Mouse (Mus musculus) CH12.LX (cell line): ENCODE data around the gene Sf3a1. TPM values are rescaled to one million over a fixed set of nuclear protein-coding genes. Genes with fewer than 3 reads are reported as not detected.

Experiments used
- DNase-seq: peaks from one replicate; pipeline ENCODE4 v3.0.0-alpha.2; 2013; ENCODE audit errors: extremely low read depth
- H3K27ac ChIP-seq: 2 replicates; pipeline ENCODE4 v1.5.1; 2012; ENCODE audit warnings: low read depth, mild to moderate bottlenecking, control low read depth, moderate library complexity; ENCODE audit not compliant: insufficient read depth
- H3K27me3 ChIP-seq: replicated peaks from 2 replicates; pipeline ENCODE3; 2012; ENCODE audit warnings: inconsistent platforms
- H3K36me3 ChIP-seq, 2 experiments: replicated peaks in 1 of 2; 2 replicates each; pipeline versions ENCODE3 to v1.6.1; 2012; ENCODE audit warnings: inconsistent platforms in 1 of 2, low read length in 1 of 2, mild to moderate bottlenecking in 1 of 2, mixed read lengths in 1 of 2, moderate library complexity in 1 of 2; ENCODE audit not compliant: control insufficient read depth in 1 of 2, insufficient read depth in 1 of 2
- H3K4me1 ChIP-seq, 2 experiments: 2 replicates each; pipeline ENCODE4 v1.6.1; 2012; ENCODE audit warnings: inconsistent platforms in 1 of 2, moderate library complexity in 1 of 2; ENCODE audit not compliant: insufficient read depth in 2 of 2, control insufficient read depth in 1 of 2
- H3K4me2 ChIP-seq: 2 replicates; pipeline ENCODE4 v1.6.1; 2012; ENCODE audit warnings: low read depth, mild to moderate bottlenecking, control low read depth; ENCODE audit not compliant: poor library complexity, insufficient read depth, severe bottlenecking
- H3K4me3 ChIP-seq, 3 experiments: fragments of 150-350 bp in 1 of 3; sonication (generic) in 1 of 3; replicated peaks in 1 of 3; 2 replicates each; pipeline versions ENCODE3 to v1.5.1; 2011 to 2012; ENCODE audit warnings: low read depth in 2 of 3, low read length in 2 of 3, mild to moderate bottlenecking in 2 of 3, moderate library complexity in 2 of 3, control low read depth in 1 of 3, improper control_type of control experiment in 1 of 3, inconsistent platforms in 1 of 3, mixed read lengths in 1 of 3; ENCODE audit not compliant: poor library complexity in 1 of 3
- H3K79me2 ChIP-seq: replicated peaks from 2 replicates; pipeline ENCODE4 v1.6.1; 2012; ENCODE audit warnings: mild to moderate bottlenecking, moderate library complexity; ENCODE audit not compliant: control insufficient read depth, poor library complexity, insufficient read depth, severe bottlenecking; ENCODE audit errors: extremely low read depth
- H3K9ac ChIP-seq: 2 replicates; pipeline ENCODE4 v1.6.1; 2012; ENCODE audit warnings: low read depth, mild to moderate bottlenecking, control low read depth, moderate library complexity; ENCODE audit not compliant: insufficient read depth
- H3K9me3 ChIP-seq: replicated peaks from 2 replicates; pipeline ENCODE3; 2012; ENCODE audit warnings: low read length, inconsistent platforms, mixed read lengths
- BHLHE40 ChIP-seq: IDR thresholded peaks from 2 replicates; pipeline ENCODE4 v1.6.1; 2011; ENCODE audit warnings: mild to moderate bottlenecking, low read depth, low read length, improper control_type of control experiment
- CHD1 ChIP-seq: IDR thresholded peaks from 2 replicates; pipeline ENCODE4 v1.6.1; 2012; ENCODE audit warnings: low read depth, low read length, improper control_type of control experiment, inconsistent platforms
- CHD2 ChIP-seq: IDR thresholded peaks from 2 replicates; pipeline ENCODE4 v1.6.1; 2011; ENCODE audit warnings: low read length, improper control_type of control experiment
- CTCF ChIP-seq, 2 experiments: IDR thresholded peaks in 1 of 2; conservative IDR thresholded peaks in 1 of 2; 2 replicates each; pipeline ENCODE4 v1.5.1; 2011 to 2012; ENCODE audit warnings: low read depth in 2 of 2, low read length in 2 of 2, improper control_type of control experiment in 1 of 2, inconsistent platforms in 1 of 2, mild to moderate bottlenecking in 1 of 2, moderate library complexity in 1 of 2
- E2F4 ChIP-seq: IDR thresholded peaks from 2 replicates; pipeline ENCODE4 v1.6.1; 2011; ENCODE audit warnings: low read depth, low read length, improper control_type of control experiment; ENCODE audit not compliant: insufficient replicate concordance
- ELF1 ChIP-seq: IDR thresholded peaks from 2 replicates; pipeline ENCODE4 v1.6.1; 2014; ENCODE audit warnings: low read depth, mild to moderate bottlenecking, inconsistent platforms, low read length, improper control_type of control experiment
- EP300 ChIP-seq: IDR thresholded peaks from 2 replicates; pipeline ENCODE4 v1.6.1; 2011; ENCODE audit warnings: low read length, improper control_type of control experiment
- ETS1 ChIP-seq: conservative IDR thresholded peaks from 2 replicates; pipeline ENCODE4 v1.6.1; 2012; ENCODE audit warnings: low read depth, mild to moderate bottlenecking, inconsistent platforms, low read length, improper control_type of control experiment, moderate library complexity
- GABPA ChIP-seq: IDR thresholded peaks from 2 replicates; pipeline ENCODE4 v1.6.1; 2012; ENCODE audit warnings: low read depth, low read length, improper control_type of control experiment, inconsistent platforms; ENCODE audit not compliant: insufficient replicate concordance
- HCFC1 ChIP-seq: IDR thresholded peaks from 2 replicates; pipeline ENCODE4 v1.6.1; 2012; ENCODE audit warnings: low read depth, mild to moderate bottlenecking, inconsistent platforms, low read length, improper control_type of control experiment
- IRF4 ChIP-seq: IDR thresholded peaks from 2 replicates; pipeline ENCODE4 v1.6.1; 2014; ENCODE audit warnings: low read depth, mild to moderate bottlenecking, inconsistent platforms, low read length, improper control_type of control experiment
- JUN ChIP-seq: IDR thresholded peaks from 2 replicates; pipeline ENCODE4 v1.6.1; 2011; ENCODE audit warnings: low read depth, mild to moderate bottlenecking, low read length, improper control_type of control experiment, moderate library complexity; ENCODE audit not compliant: insufficient read depth
- KAT2A ChIP-seq: IDR thresholded peaks from 2 replicates; pipeline ENCODE4 v1.6.1; 2012; ENCODE audit warnings: low read length, improper control_type of control experiment, inconsistent platforms; ENCODE audit not compliant: insufficient replicate concordance
- MAFK ChIP-seq: IDR thresholded peaks from 2 replicates; pipeline ENCODE4 v1.6.1; 2011; ENCODE audit warnings: low read length, improper control_type of control experiment; ENCODE audit not compliant: insufficient replicate concordance
- MAX ChIP-seq: IDR thresholded peaks from 2 replicates; pipeline ENCODE4 v1.6.1; 2011; ENCODE audit warnings: low read length, improper control_type of control experiment
- MAZ ChIP-seq: IDR thresholded peaks from 2 replicates; pipeline ENCODE4 v1.6.1; 2012; ENCODE audit warnings: low read depth, mild to moderate bottlenecking, inconsistent platforms, low read length, improper control_type of control experiment, moderate library complexity
- MEF2A ChIP-seq: IDR thresholded peaks from 2 replicates; pipeline ENCODE4 v1.6.1; 2014; ENCODE audit warnings: low read depth, mild to moderate bottlenecking, inconsistent platforms, low read length, improper control_type of control experiment, borderline replicate concordance
- MXI1 ChIP-seq: IDR thresholded peaks from 2 replicates; pipeline ENCODE4 v1.6.1; 2011; ENCODE audit warnings: mild to moderate bottlenecking, low read depth, low read length, improper control_type of control experiment
- MYC ChIP-seq: IDR thresholded peaks from 2 replicates; pipeline ENCODE4 v1.6.1; 2011; ENCODE audit warnings: low read depth, mild to moderate bottlenecking, improper control_type of control experiment, low read length
- NELFE ChIP-seq: IDR thresholded peaks from 2 replicates; pipeline ENCODE4 v1.6.1; 2011; ENCODE audit warnings: low read depth, low read length, improper control_type of control experiment
- POLR2A ChIP-seq: IDR thresholded peaks from 2 replicates; pipeline ENCODE4 v1.6.1; 2011; ENCODE audit warnings: low read depth, mild to moderate bottlenecking, improper control_type of control experiment, low read length
- POLR2AphosphoS2 ChIP-seq: IDR thresholded peaks from 2 replicates; pipeline ENCODE4 v1.6.1; 2011; ENCODE audit warnings: low read depth, low read length, improper control_type of control experiment
- RAD21 ChIP-seq: IDR thresholded peaks from 2 replicates; pipeline ENCODE4 v1.6.1; 2011; ENCODE audit warnings: low read depth, mild to moderate bottlenecking, low read length, improper control_type of control experiment, moderate library complexity
- RCOR1 ChIP-seq: conservative IDR thresholded peaks from 2 replicates; pipeline ENCODE4 v1.6.1; 2012; ENCODE audit warnings: low read depth, mild to moderate bottlenecking, inconsistent platforms, low read length, improper control_type of control experiment
- SIN3A ChIP-seq: IDR thresholded peaks from 2 replicates; pipeline ENCODE4 v1.6.1; 2012; ENCODE audit warnings: low read length, improper control_type of control experiment, inconsistent platforms
- TBP ChIP-seq: conservative IDR thresholded peaks from 2 replicates; pipeline ENCODE4 v1.6.1; 2011; ENCODE audit warnings: low read depth, low read length, improper control_type of control experiment
- TCF12 ChIP-seq: IDR thresholded peaks from 2 replicates; pipeline ENCODE4 v1.6.1; 2014; ENCODE audit warnings: low read depth, mild to moderate bottlenecking, inconsistent platforms, low read length, improper control_type of control experiment
- USF1 ChIP-seq: IDR thresholded peaks from 2 replicates; pipeline ENCODE4 v1.6.1; 2014; ENCODE audit warnings: low read depth, mild to moderate bottlenecking, inconsistent platforms, low read length, improper control_type of control experiment
- USF2 ChIP-seq: conservative IDR thresholded peaks from 2 replicates; pipeline ENCODE4 v1.6.1; 2011; ENCODE audit warnings: low read depth, low read length, improper control_type of control experiment
- ZC3H11A ChIP-seq: IDR thresholded peaks from 2 replicates; pipeline ENCODE4 v1.6.1; 2012; ENCODE audit warnings: low read depth, mild to moderate bottlenecking, inconsistent platforms, low read length, improper control_type of control experiment
- ZKSCAN1 ChIP-seq: IDR thresholded peaks from 2 replicates; pipeline ENCODE4 v1.6.1; 2012; ENCODE audit warnings: low read depth, inconsistent platforms, low read length, improper control_type of control experiment, borderline replicate concordance
- ZMIZ1 ChIP-seq: IDR thresholded peaks from 2 replicates; pipeline ENCODE4 v1.6.1; 2012; ENCODE audit warnings: low read depth, mild to moderate bottlenecking, inconsistent platforms, low read length, improper control_type of control experiment
- ZNF384 ChIP-seq: IDR thresholded peaks from 2 replicates; pipeline ENCODE4 v1.6.1; 2012; ENCODE audit warnings: low read depth, low read length, improper control_type of control experiment, inconsistent platforms
- dilution Hi-C: fragments of 300-500 bp; cut with MboI; formaldehyde crosslinking; loops from 2 replicates; pipeline ENCODE4 v1.14.3; 2020; ENCODE audit warnings: low sequenced_read_pairs; ENCODE audit not compliant: extremely low pct_unique_long_range_greater_than_20kb, extremely low pct_ligation_motif_present
- in situ Hi-C: fragments of 300-500 bp; cut with MboI; formaldehyde crosslinking; loops from 3 replicates; pipeline ENCODE4 v1.14.3; 2019; ENCODE audit warnings: low sequenced_read_pairs, low pct_ligation_motif_present, low pct_unique_long_range_greater_than_20kb, mixed read lengths
- polyA plus RNA-seq: library from polyadenylated mRNA; unstranded; fragments of >175 nt; gene quantifications from 2 replicates; pipeline ENCODE4 v1.2.1, GENCODE M21; 2012; ENCODE audit warnings: low read depth; ENCODE audit not compliant: insufficient read length
- total RNA-seq, 2 experiments: library from RNA; depleted of rRNA; stranded (reverse); fragments of 300-350 nt in 1 of 2; fragments of >200 nt in 1 of 2; gene quantifications; 2 replicates each; pipeline ENCODE4 v1.2.3; 2012 to 2014

Sf3a1 gene
- total and polyA plus RNA-seq, 3 experiments, result 29.5 to 97.6 (median 46.5) TPM

- H3K27me3 ChIP-seq, result no peaks in the 10 kb centered on the region
These were observed 62.1 kb downstream of the Sf3a1 start for GRCm38 (mm10) chr11:4222046-4222950.

GRCm38 (mm10) chr11:4223393-4224188, 63.4 kb downstream of the Sf3a1 start:
- dilution Hi-C loops (no loop called here), in situ Hi-C loops (loop anchor here (5.0 kb wide), 1 partner anchor 34 kb away; the partner anchor contains the start of gene Lif)
- no peak overlapping the region for H3K27ac ChIP-seq
- no peak overlapping the region for H3K9ac ChIP-seq
- no peaks in the 10 kb centered on the region for H3K9me3 ChIP-seq
- peaks cover 23 to 55% of the 10 kb centered on the region in 2 experiments for H3K4me1 ChIP-seq
- DNase-seq, result no peak
- H3K36me3 ChIP-seq, result peaks cover 0 to 3% of the 10 kb centered on the region in 2 experiments
- H3K79me2 ChIP-seq, result no peaks in the 10 kb centered on the region
- no peaks in the 10 kb centered on the region for H3K27me3 ChIP-seq
- H3K4me3 ChIP-seq, result no peak overlapping the region
- no peak overlapping the region for H3K4me2 ChIP-seq
- TF ChIP-seq BHLHE40 (no peak), GABPA (no peak), NELFE (no peak), KAT2A (no peak), IRF4 (no peak), SIN3A (no peak), RAD21 (no peak), USF2 (no peak), MYC (no peak), ETS1 (no peak), CTCF (conservative IDR thresholded peaks at IDR 0.05 in 1 of 2, IDR thresholded peaks at IDR 0.05 in 1 of 2; ENCODE audit: low read depth in 2 of 2, low read length in 2 of 2) (no peak), POLR2AphosphoS2 (no peak), USF1 (no peak), ZMIZ1 (no peak), ZNF384 (no peak), MAFK (no peak)

More at GRCm38 (mm10) chr11:4222046-4222950, 62.1 kb downstream of the Sf3a1 start:
- Histone ChIP-seq H3K27ac (peak overlapping the region; percentile 65), H3K4me1 (peaks cover 23 to 63% of the 10 kb centered on the region in 2 experiments), H3K9ac (no peak overlapping the region), H3K9me3 (no peaks in the 10 kb centered on the region), H3K4me3 (peak overlapping the region in 1 of 3 experiments; percentile 39), H3K4me2 (peak overlapping the region; percentile 80), H3K36me3 (no peaks in the 10 kb centered on the region), H3K79me2 (no peaks in the 10 kb centered on the region)
- DNase-seq, result peak; percentile 89
- TF ChIP-seq TBP (no peak; the same call in 1 of the 2 replicates), ETS1 (peak; percentile 78), RCOR1 (0 out of 2 replicates have a peak, but pooled peaks have one; percentile 65), MXI1 (no peak; the same call in 1 of the 2 replicates), RAD21 (no peak), CHD2 (peak; percentile 60), TCF12 (peak; percentile 35; the same call in 1 of the 2 replicates), E2F4 (no peak), JUN (0 out of 2 replicates have a peak, but pooled peaks have one; percentile 15), ZKSCAN1 (no peak), USF2 (no peak), ZC3H11A (no peak), CHD1 (no peak), SIN3A (peak; percentile 72; the same call in 1 of the 2 replicates), ZNF384 (peak; percentile 92), MYC (peak; percentile 79; the same call in 1 of the 2 replicates), EP300 (peak; percentile 93), NELFE (no peak), MEF2A (peak; percentile 59; the same call in 1 of the 2 replicates), MAZ (peak; percentile 94), CTCF (conservative IDR thresholded peaks at IDR 0.05 in 1 of 2, IDR thresholded peaks at IDR 0.05 in 1 of 2; ENCODE audit: low read depth in 2 of 2, low read length in 2 of 2) (no peak), MAFK (0 out of 2 replicates have a peak, but pooled peaks have one; percentile 15), POLR2A (peak; percentile 23; the same call in 1 of the 2 replicates), BHLHE40 (peak; percentile 81), MAX (peak; percentile 66; the same call in 1 of the 2 replicates), IRF4 (peak; percentile 95), USF1 (peak; percentile 52), KAT2A (no peak), HCFC1 (no peak), ELF1 (no peak)
- in situ Hi-C loops (loop anchor here (5.0 kb wide), 1 partner anchor 35 kb away; the partner anchor contains the start of gene Lif), dilution Hi-C loops (no loop called here)
